Mouse (Mus musculus) left cerebral cortex, postnatal 10 days (tissue): ENCODE measurements around the gene Fam50b. TPM values are rescaled to one million over a fixed set of nuclear protein-coding genes. Genes with fewer than 3 reads are reported as not detected.

ENCODE experiments used
- DNase-seq, 2 experiments: peaks; one replicate each; pipeline ENCODE4 v3.0.0; 2021 to 2022; ENCODE audit warnings: low spot score in 2 of 2, mixed read lengths in 1 of 2; ENCODE audit errors: extremely low spot score in 1 of 2
- intact Hi-C: fragments of 180-260 bp; cut with DNase I; formaldehyde crosslinking; loops from one replicate; pipeline ENCODE4 v1.15.1; 2025
- total RNA-seq, 2 experiments: library from RNA; stranded (reverse); gene quantifications; 2 replicates each; pipeline ENCODE4 v1.2.3; 2021

Fam50b gene
- total RNA-seq, 2 experiments from 2014 or later: not detected

DNA sequence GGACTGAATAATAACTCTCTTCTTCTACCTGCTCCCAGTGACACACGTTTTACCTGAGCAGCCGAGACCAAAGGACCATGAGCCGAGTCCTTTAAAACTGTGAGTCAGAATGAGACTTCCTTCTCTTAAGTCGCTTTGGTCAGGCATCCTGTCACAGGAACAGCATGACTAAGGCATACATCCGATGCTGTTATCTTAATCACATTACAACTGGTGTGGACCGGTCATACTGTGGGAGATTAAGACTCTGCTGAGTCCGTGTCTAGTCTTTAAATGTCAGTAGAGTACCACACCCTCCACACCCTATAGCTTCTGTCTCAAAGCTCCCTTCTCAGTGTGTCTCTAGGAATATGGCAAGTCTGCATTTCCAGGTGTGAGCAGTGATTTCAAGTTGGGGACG lies 50.2 kb downstream of the Fam50b start:
- no peak for DNase-seq

DNA sequence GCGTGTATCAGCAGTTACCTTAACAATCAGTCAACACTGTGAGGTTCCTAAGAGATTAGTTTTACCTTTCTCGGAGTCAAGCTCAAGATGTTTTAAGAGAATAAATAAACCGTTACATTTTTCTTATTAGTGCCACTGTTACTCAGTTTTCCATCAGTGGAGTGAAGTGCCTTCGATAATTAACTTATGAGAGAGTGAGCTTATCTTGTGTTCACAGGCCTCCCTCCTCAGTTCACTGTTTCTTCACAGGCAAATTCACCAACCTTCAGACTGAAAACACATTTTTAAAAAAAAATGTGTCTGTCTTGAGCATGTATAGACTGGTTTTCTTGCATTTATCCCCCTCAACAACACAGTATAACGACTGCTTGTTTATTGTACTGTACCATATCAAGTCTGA lies 52.0 kb downstream of the Fam50b start:
- DNase-seq: no peak
- intact Hi-C loops: no loop called here

More for the DNA sequence above, 50.2 kb downstream of the Fam50b start:
- intact Hi-C loops: no loop called here

- no peak for DNase-seq
- intact Hi-C loops: no loop called here
Measured at GRCm38 (mm10) chr13:34787546-34787945, 52.9 kb downstream of the Fam50b start.

- intact Hi-C loops: no loop called here
Measured at GRCm38 (mm10) chr13:34789176-34789818, 54.6 kb downstream of the Fam50b start.

DNA sequence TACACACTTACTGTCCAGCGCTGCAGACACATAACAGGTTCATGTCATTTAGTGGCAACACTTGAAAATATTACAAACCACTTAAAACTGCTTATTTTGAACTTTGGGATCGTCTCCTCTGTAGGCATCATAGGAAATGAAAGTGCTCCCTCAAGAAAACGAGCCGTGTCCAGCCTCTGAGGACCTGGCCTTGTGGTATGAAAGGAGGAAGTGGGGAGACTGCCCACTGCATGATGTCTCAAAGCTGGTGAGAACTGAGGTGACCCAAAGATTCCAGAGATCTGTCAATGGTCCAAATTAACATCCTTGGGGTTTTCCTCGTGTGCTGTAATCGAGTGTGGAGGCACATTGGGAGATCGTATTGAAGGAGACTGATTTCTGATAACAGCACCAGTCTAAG lies 58.4 kb downstream of the Fam50b start:
- intact Hi-C loops: loop anchor here (5.0 kb wide), 1 partner anchor 141 kb away; the partner anchor contains the start of gene Pxdc1
- no peak for DNase-seq

More at GRCm38 (mm10) chr13:34789176-34789818, 54.6 kb downstream of the Fam50b start:
- DNase-seq: no peak

- DNase-seq: peak in 1 of 2 experiments; percentile 76
- intact Hi-C loops: loop anchor here (5.0 kb wide), 1 partner anchor 142 kb away; the partner anchor contains the start of gene Pxdc1
Measured at GRCm38 (mm10) chr13:34793816-34794215, 59.2 kb downstream of the Fam50b start.

GRCm38 (mm10) chr13:34794426-34794825 lies 59.8 kb downstream of the Fam50b start:
- intact Hi-C loops: loop anchor here (5.0 kb wide), 1 partner anchor 142 kb away; the partner anchor contains the start of gene Pxdc1
- peak in 1 of 2 experiments; percentile 24 for DNase-seq

Other genes with a start within 250 kb of the Fam50b start
- gene Pxdc1, start 81.4 kb upstream of the Fam50b start, total RNA-seq: 10 to 100 TPM; 10.2 to 10.8 TPM
- 10 to 100 TPM; 79.0 to 79.9 TPM for gene Prpf4b, start 140.5 kb downstream of the Fam50b start, total RNA-seq
- gene Fam217a, start 189.5 kb downstream of the Fam50b start, total RNA-seq: under 1 TPM; 0.39 to 0.67 TPM
- gene 4933417A18Rik, start 189.6 kb downstream of the Fam50b start, total RNA-seq: not detected
- gene Eci3, start 229.0 kb downstream of the Fam50b start, total RNA-seq: 1 to 10 TPM in 1 of 2 experiments, under 1 TPM in 1; 0.97 to 1.0 TPM